Mouse (Mus musculus) intestine, embryonic 16.5 days (tissue): ENCODE data around the gene Wdr70. TPM values are rescaled to one million over a fixed set of nuclear protein-coding genes. Genes with fewer than 3 reads are reported as not detected.
A peak's percentile ranks its signal among the peaks of the same experiment; 100 is the strongest.
"Not testable (repeated sequence)": the region's sequence is repeated elsewhere in the genome, so short reads cannot be mapped to it uniquely, and the experiment has no call there.

Experiments
- ATAC-seq: fragments of 200-750 bp; cut with Nextera tagmentation; 2 replicates; pipeline ENCODE4 v1.8.0; 2017; ENCODE audit warnings: moderate TSS enrichment, moderate library complexity
- H3K27ac ChIP-seq: fragments of 300-500 bp; sonication (generic); 2 replicates; pipeline ENCODE4 v1.5.1; 2014; ENCODE audit warnings: mild to moderate bottlenecking, low read length
- H3K27me3 ChIP-seq: fragments of 300-500 bp; sonication (generic); replicated peaks from 2 replicates; pipeline ENCODE4 v1.6.1; 2014; ENCODE audit warnings: low read length, control low read depth, mixed read lengths; ENCODE audit not compliant: control insufficient read depth, insufficient read depth
- H3K36me3 ChIP-seq: fragments of 300-500 bp; sonication (generic); 2 replicates; pipeline ENCODE4 v1.6.1; 2014; ENCODE audit warnings: low read length, control low read depth; ENCODE audit not compliant: control insufficient read depth, insufficient read depth
- H3K4me1 ChIP-seq: fragments of 300-500 bp; sonication (generic); 2 replicates; pipeline ENCODE4 v1.6.1; 2014; ENCODE audit warnings: low read length, control low read depth, mixed read lengths; ENCODE audit not compliant: control insufficient read depth, insufficient read depth
- H3K4me2 ChIP-seq: fragments of 300-500 bp; sonication (generic); 2 replicates; pipeline ENCODE4 v1.6.1; 2014; ENCODE audit warnings: low read depth, low read length, control low read depth
- H3K4me3 ChIP-seq: fragments of 300-500 bp; sonication (generic); 2 replicates; pipeline ENCODE4 v1.5.1; 2014; ENCODE audit warnings: mild to moderate bottlenecking, low read length
- H3K9ac ChIP-seq: fragments of 300-500 bp; sonication (generic); 2 replicates; pipeline ENCODE4 v1.6.1; 2014; ENCODE audit warnings: low read depth, low read length
- H3K9me3 ChIP-seq: fragments of 300-500 bp; sonication (generic); 2 replicates; pipeline ENCODE4 v1.6.1; 2016; ENCODE audit warnings: low read length, control low read depth; ENCODE audit not compliant: control insufficient read depth
- WGBS: fragments of 180-500 bp; shearing (Covaris S2); extraction: QIAGEN DNeasy Blood & Tissue Kit; methylation state at CpG from one replicate; pipeline ENCODE4 v1.1.7; 2014; 5-methylcytosine and 5-hydroxymethylcytosine counted together
- polyA plus RNA-seq: library from polyadenylated mRNA; unstranded; fragments of >200 nt; fragmentation: Nextera tagmentation; extraction: Ambion mirVana; gene quantifications from 2 replicates; pipeline ENCODE4 v1.2.1, GENCODE M21; 2015

The Wdr70 gene
- polyA plus RNA-seq, 1 experiment from 2014 or later: 42.8 TPM

- not testable (repeated sequence) for ATAC-seq, H3K36me3 ChIP-seq, H3K4me3 ChIP-seq, H3K27ac ChIP-seq, H3K9me3 ChIP-seq, H3K9ac ChIP-seq, H3K4me2 ChIP-seq, H3K27me3 ChIP-seq, H3K4me1 ChIP-seq
- 74% methylated on average over 13 of the region's 15 CpGs for WGBS
Measured at GRCm38 (mm10) chr15:8101975-8102542, 3.0 kb upstream of the Wdr70 start.

GRCm38 (mm10) chr15:8097853-8098252, 1.2 kb downstream of the Wdr70 start:
- Histone ChIP-seq H3K4me1 (no peaks in the 10 kb centered on the region), H3K27ac (no peak overlapping the region), H3K9ac (no peak overlapping the region), H3K4me3 (peak overlapping the region; percentile 0; the same call in 1 of the 2 replicates), H3K36me3 (no peaks in the 10 kb centered on the region), H3K9me3 (no peaks in the 10 kb centered on the region), H3K27me3 (no peaks in the 10 kb centered on the region), H3K4me2 (no peak overlapping the region)
- no peak for ATAC-seq
- WGBS: 25% methylated on average over 7 of the region's 7 CpGs

- H3K36me3 ChIP-seq, ATAC-seq, H3K27ac ChIP-seq, H3K4me1 ChIP-seq, H3K27me3 ChIP-seq, H3K9me3 ChIP-seq, H3K4me3 ChIP-seq, H3K4me2 ChIP-seq, H3K9ac ChIP-seq: not testable (repeated sequence)
- WGBS: 79% methylated on average over 1 of the region's 1 CpGs
Measured at GRCm38 (mm10) chr15:8092668-8093067, 6.3 kb downstream of the Wdr70 start.

GRCm38 (mm10) chr15:8090685-8091084, 8.3 kb downstream of the Wdr70 start:
- no peak overlapping the region for H3K27ac ChIP-seq
- no peaks in the 10 kb centered on the region for H3K9me3 ChIP-seq
- H3K27me3 ChIP-seq: no peaks in the 10 kb centered on the region
- H3K36me3 ChIP-seq: no peaks in the 10 kb centered on the region
- H3K4me3 ChIP-seq: no peak overlapping the region
- no peak overlapping the region for H3K4me2 ChIP-seq
- H3K4me1 ChIP-seq: no peaks in the 10 kb centered on the region
- no peak overlapping the region for H3K9ac ChIP-seq
- ATAC-seq: no peak
- 95% methylated on average over 2 of the region's 2 CpGs for WGBS

GRCm38 (mm10) chr15:8088715-8089114, 10.3 kb downstream of the Wdr70 start:
- no peak overlapping the region for H3K4me3 ChIP-seq
- H3K36me3 ChIP-seq: no peaks in the 10 kb centered on the region
- H3K27me3 ChIP-seq: no peaks in the 10 kb centered on the region
- no peaks in the 10 kb centered on the region for H3K4me1 ChIP-seq
- no peak overlapping the region for H3K9ac ChIP-seq
- H3K27ac ChIP-seq: no peak overlapping the region
- H3K4me2 ChIP-seq: no peak overlapping the region
- H3K9me3 ChIP-seq: no peaks in the 10 kb centered on the region
- 60% methylated on average over 3 of the region's 3 CpGs for WGBS
- ATAC-seq: peak; percentile 70; the same call in 1 of the 2 replicates

GRCm38 (mm10) chr15:8087293-8087692, 11.7 kb downstream of the Wdr70 start:
- Histone ChIP-seq H3K4me3 (no peak overlapping the region), H3K4me2 (no peak overlapping the region), H3K36me3 (no peaks in the 10 kb centered on the region), H3K27ac (no peak overlapping the region), H3K9me3 (no peaks in the 10 kb centered on the region), H3K4me1 (no peaks in the 10 kb centered on the region), H3K9ac (no peak overlapping the region), H3K27me3 (no peaks in the 10 kb centered on the region)
- ATAC-seq: no peak
- 95% methylated on average over 4 of the region's 4 CpGs for WGBS

GRCm38 (mm10) chr15:8082139-8082538, 16.9 kb downstream of the Wdr70 start:
- peaks cover 9% of the 10 kb centered on the region; the same call in 1 of the 2 replicates for H3K36me3 ChIP-seq
- H3K27ac ChIP-seq: no peak overlapping the region
- no peak for ATAC-seq
- no peak overlapping the region for H3K9ac ChIP-seq
- 93% methylated on average over 8 of the region's 8 CpGs for WGBS
- H3K9me3 ChIP-seq: no peaks in the 10 kb centered on the region
- H3K4me2 ChIP-seq: no peak overlapping the region
- H3K27me3 ChIP-seq: no peaks in the 10 kb centered on the region
- no peak overlapping the region for H3K4me3 ChIP-seq
- no peaks in the 10 kb centered on the region for H3K4me1 ChIP-seq

GRCm38 (mm10) chr15:8073159-8073558, 25.9 kb downstream of the Wdr70 start:
- H3K9me3 ChIP-seq, H3K4me1 ChIP-seq, H3K4me3 ChIP-seq, H3K4me2 ChIP-seq, H3K27me3 ChIP-seq, H3K27ac ChIP-seq, ATAC-seq, H3K36me3 ChIP-seq, H3K9ac ChIP-seq: not testable (repeated sequence)
- WGBS: 96% methylated on average over 3 of the region's 3 CpGs

GRCm38 (mm10) chr15:8065221-8065620, 33.8 kb downstream of the Wdr70 start:
- no peaks in the 10 kb centered on the region for H3K9me3 ChIP-seq
- H3K4me2 ChIP-seq: no peak overlapping the region
- H3K4me3 ChIP-seq: no peak overlapping the region
- no peaks in the 10 kb centered on the region for H3K36me3 ChIP-seq
- H3K27ac ChIP-seq: no peak overlapping the region
- no peak overlapping the region for H3K9ac ChIP-seq
- no peaks in the 10 kb centered on the region for H3K27me3 ChIP-seq
- H3K4me1 ChIP-seq: no peaks in the 10 kb centered on the region
- ATAC-seq: no peak
- 68% methylated on average over 6 of the region's 6 CpGs for WGBS

- Histone ChIP-seq H3K4me2 (no peak overlapping the region), H3K4me1 (no peaks in the 10 kb centered on the region), H3K9me3 (no peaks in the 10 kb centered on the region), H3K36me3 (peaks cover 6% of the 10 kb centered on the region; the same call in 1 of the 2 replicates), H3K27ac (no peak overlapping the region), H3K9ac (no peak overlapping the region), H3K27me3 (no peaks in the 10 kb centered on the region), H3K4me3 (no peak overlapping the region)
- 86% methylated on average over 3 of the region's 3 CpGs for WGBS
- ATAC-seq: no peak
Measured at GRCm38 (mm10) chr15:8051177-8051576, 47.8 kb downstream of the Wdr70 start.
